Mouse (Mus musculus) bone marrow macrophage, adult 2 months (primary cell): ENCODE results near the gene Pogz. TPM values are rescaled to one million over a fixed set of nuclear protein-coding genes. Genes with fewer than 3 reads are reported as not detected.
"Not testable (repeated sequence)": the region's sequence is repeated elsewhere in the genome, so short reads cannot be mapped to it uniquely, and the experiment has no call there.

Experiments
- H3K27ac ChIP-seq: 2 replicates; pipeline ENCODE4 v1.5.1; 2012; ENCODE audit warnings: low read depth, low read length; ENCODE audit not compliant: insufficient read depth
- H3K4me1 ChIP-seq: 2 replicates; pipeline ENCODE4 v1.6.1; 2012; ENCODE audit warnings: low read length; ENCODE audit not compliant: control insufficient read depth, insufficient read depth
- H3K4me3 ChIP-seq: 2 replicates; pipeline ENCODE4 v1.5.1; 2012; ENCODE audit warnings: mild to moderate bottlenecking, low read length, moderate library complexity; ENCODE audit not compliant: insufficient read depth
- polyA plus RNA-seq: library from polyadenylated mRNA; stranded (reverse); fragments of >200 nt; gene quantifications from 2 replicates; pipeline ENCODE4 v1.2.4, GENCODE M21; 2012; ENCODE audit not compliant: missing spikeins, insufficient read depth, insufficient read length

Gene Pogz
- polyA plus RNA-seq, 1 experiment: 20.7 TPM

DNA sequence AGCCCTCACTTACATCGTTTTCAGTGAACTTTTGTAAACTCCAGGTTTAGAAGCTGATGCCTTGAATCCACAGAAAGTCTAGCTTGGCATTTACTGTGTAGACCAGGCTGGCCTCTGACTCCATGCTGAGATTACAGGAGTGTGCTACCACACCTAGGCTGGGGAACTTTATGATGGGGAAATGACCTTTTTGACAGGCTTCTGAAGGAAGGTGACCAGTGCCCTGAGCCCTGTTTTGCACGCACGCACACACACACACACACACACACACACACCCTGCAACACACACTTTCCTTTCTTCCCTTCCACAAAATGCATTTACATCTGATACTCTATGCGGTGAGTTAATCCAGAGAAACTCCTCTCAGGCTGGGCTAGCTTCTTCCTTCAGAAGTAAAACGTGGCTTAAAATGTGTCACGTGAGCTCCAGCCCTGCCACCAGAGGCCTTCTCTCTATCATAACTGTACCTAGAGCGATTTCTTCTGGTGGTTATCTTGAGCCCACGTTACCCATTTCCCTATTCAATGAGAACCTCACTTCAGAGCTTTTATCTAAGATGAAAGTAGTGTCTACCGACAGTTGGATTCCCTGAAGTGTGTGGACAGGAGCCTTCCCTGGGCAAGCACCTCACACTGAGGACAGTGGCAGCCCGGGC lies 94.2 kb downstream of the Pogz start:
- not testable (repeated sequence) for H3K4me3 ChIP-seq, H3K27ac ChIP-seq
- H3K4me1 ChIP-seq: peaks cover 23% of the 10 kb centered on the region

Other genes with a start within 250 kb of the Pogz start
- not detected in 2 replicates for gene Gm10972, start 194.5 kb upstream of the Pogz start, polyA plus RNA-seq
- gene Tuft1, start 178.7 kb upstream of the Pogz start, polyA plus RNA-seq: 6.2 and 6.7 TPM in 2 replicates
- not detected in 2 replicates for gene Selenbp2, start 144.0 kb upstream of the Pogz start, polyA plus RNA-seq
- 0.19 TPM in 1 of 2 replicates, not detected in the other for gene Cgn, start 51.1 kb upstream of the Pogz start, polyA plus RNA-seq
- gene Psmb4, start 49.4 kb downstream of the Pogz start, polyA plus RNA-seq: 281 and 392 TPM in 2 replicates
- gene Selenbp1, start 95.5 kb downstream of the Pogz start, polyA plus RNA-seq: 32.8 and 35.0 TPM in 2 replicates
- gene Rfx5, start 116.5 kb downstream of the Pogz start, polyA plus RNA-seq: 18.7 and 23.1 TPM in 2 replicates
- 23.7 and 28.6 TPM in 2 replicates for gene Pi4kb, start 137.2 kb downstream of the Pogz start, polyA plus RNA-seq
- gene Zfp687, start 177.9 kb downstream of the Pogz start, polyA plus RNA-seq: 10.5 and 12.7 TPM in 2 replicates
- gene Psmd4, start 205.0 kb downstream of the Pogz start, polyA plus RNA-seq: 136 and 148 TPM in 2 replicates